Mouse (Mus musculus): Measurements from ENCODE around the gene 1810049J17Rik. TPM values are rescaled to one million over a fixed set of nuclear protein-coding genes. Genes with fewer than 3 reads are reported as not detected.
A peak's percentile ranks its signal among the peaks of the same experiment; 100 is the strongest.
"Not testable (repeated sequence)": the region's sequence is repeated elsewhere in the genome, so short reads cannot be mapped to it uniquely, and the experiment has no call there.

Gene 1810049J17Rik
- 0.94 and 2.5 TPM in 2 replicates for polyA plus RNA-seq (2014; fragmentation: Nextera tagmentation; extraction: Ambion mirVana)

DNA sequence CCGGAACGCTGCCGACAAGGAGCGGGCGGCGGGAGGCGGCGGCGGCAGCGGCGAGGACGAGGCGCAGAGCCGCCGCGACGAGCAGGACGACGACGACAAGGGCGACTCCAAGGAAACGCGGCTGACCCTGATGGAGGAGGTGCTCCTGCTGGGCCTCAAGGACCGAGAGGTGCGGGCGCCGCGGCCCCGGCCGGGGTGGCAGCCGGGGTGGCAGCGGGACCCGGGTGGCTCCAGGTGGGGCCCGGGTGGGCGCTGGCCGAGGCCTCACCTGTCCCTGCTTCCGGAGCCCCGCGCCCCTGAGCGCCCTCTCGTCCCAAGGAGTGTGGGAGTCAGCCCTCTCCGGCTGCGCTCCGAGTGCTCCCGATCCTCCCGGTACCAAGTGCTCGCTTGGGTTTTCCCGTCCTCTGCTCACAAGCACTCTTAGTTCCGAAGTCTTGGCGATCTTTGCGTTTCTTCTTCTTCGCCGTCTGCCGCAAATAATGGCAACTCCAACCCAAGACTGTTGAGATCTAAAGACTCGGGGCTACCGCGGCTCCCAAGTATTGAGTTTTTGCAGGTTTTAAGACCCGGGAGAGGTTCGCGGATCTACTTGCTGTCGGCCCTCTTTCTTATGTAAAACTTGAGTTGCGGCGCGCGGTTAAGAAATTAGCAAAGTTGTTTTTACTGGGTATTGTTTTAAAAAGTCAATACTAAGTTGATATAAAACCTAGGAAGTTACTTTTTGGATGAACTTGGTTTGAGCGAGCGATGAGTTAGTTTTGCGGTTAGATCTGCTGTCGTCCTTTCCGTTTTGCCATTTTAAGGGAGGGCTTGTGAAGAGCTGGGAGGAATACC, at the start of gene 1810049J17Rik:
TSS of gene 1810049J17Rik (minus strand) at position 112 of the 834 bp plus-strand sequence.
- Histone ChIP-seq H3K4me1 (ENCODE audit: control insufficient read depth, insufficient read depth, low read length) (peaks cover 12% of the 10 kb centered on the region), H3K9me3 (ENCODE audit: control insufficient read depth, low read length) (no peaks in the 10 kb centered on the region), H3K9ac (ENCODE audit: low read length) (peak within 1 kb of the TSS; percentile 97), H3K27ac (ENCODE audit: low read depth, low read length) (peak within 1 kb of the TSS; percentile 86), H3K36me3 (ENCODE audit: control insufficient read depth, insufficient read depth, low read length) (no peaks in the 10 kb centered on the region), H3K27me3 (ENCODE audit: control insufficient read depth, insufficient read depth, low read length) (peaks cover 3% of the 10 kb centered on the region; the same call in 1 of the 2 replicates), H3K4me2 (peak within 1 kb of the TSS; percentile 65), H3K4me3 (ENCODE audit: low read depth, low read length) (peak within 1 kb of the TSS; percentile 100)
- WGBS: under 1% methylated on average over 57 of the region's 70 CpGs
- ATAC-seq (ENCODE audit: low FRiP score): peak; percentile 49
- DNase-seq (ENCODE audit: low spot score, missing footprints): no peak

DNA sequence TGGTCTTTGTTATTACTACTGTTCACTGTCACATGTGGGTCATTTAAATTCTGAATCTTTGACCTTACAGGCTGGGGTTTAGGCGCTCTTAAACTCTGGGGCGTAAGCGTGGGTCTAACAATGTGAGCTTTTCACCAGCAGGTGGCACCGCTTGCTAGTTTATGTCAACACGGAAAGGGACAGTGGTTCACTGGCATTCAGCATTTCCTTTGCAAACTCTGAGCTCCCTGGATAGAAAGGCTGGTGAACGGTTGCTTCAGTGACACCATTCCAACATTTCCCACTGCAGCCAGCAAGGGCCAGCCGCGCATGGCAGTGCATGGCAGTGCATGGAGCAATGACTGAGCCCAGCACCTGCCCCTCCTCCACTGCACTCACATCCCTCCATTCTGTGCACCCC, 49.5 kb upstream of the 1810049J17Rik start:
- H3K36me3 ChIP-seq (ENCODE audit: control insufficient read depth, insufficient read depth, low read length): no peaks in the 10 kb centered on the region
- no peak overlapping the region for H3K27ac ChIP-seq (ENCODE audit: low read depth, low read length)
- DNase-seq (ENCODE audit: low spot score, missing footprints) (peak; percentile 96), ATAC-seq (ENCODE audit: low FRiP score) (peak; percentile 41)
- no peak overlapping the region for H3K4me3 ChIP-seq (ENCODE audit: low read depth, low read length)
- peaks cover 12% of the 10 kb centered on the region for H3K4me1 ChIP-seq (ENCODE audit: control insufficient read depth, insufficient read depth, low read length)
- H3K9ac ChIP-seq (ENCODE audit: low read length): no peak overlapping the region
- H3K4me2 ChIP-seq: no peak overlapping the region
- no peaks in the 10 kb centered on the region for H3K9me3 ChIP-seq (ENCODE audit: control insufficient read depth, low read length)
- H3K27me3 ChIP-seq (ENCODE audit: control insufficient read depth, insufficient read depth, low read length): no peaks in the 10 kb centered on the region
- 6% methylated on average over 8 of the region's 8 CpGs for WGBS

DNA sequence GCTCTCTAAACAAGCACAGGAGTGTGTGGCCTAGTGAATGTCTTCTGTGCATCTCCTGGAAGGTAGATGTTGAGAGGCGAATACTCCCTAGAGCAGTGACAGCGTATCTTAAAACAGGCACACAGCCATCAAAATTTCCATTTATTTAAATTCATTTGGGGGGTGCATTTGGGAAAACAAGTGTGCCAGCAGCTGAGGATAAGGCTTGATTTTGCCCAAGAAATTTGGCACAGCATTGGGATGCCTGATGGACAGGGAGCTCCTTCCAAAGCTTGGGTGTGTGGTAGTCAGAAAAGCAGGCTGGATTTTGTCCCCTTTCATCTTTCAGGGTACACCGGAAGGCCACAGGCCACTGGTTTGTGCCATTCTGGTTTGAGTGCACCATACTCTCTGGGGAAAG, 48.4 kb upstream of the 1810049J17Rik start:
- Histone ChIP-seq H3K9me3 (ENCODE audit: control insufficient read depth, low read length) (no peaks in the 10 kb centered on the region), H3K9ac (ENCODE audit: low read length) (no peak overlapping the region), H3K36me3 (ENCODE audit: control insufficient read depth, insufficient read depth, low read length) (no peaks in the 10 kb centered on the region), H3K4me3 (ENCODE audit: low read depth, low read length) (no peak overlapping the region), H3K4me2 (no peak overlapping the region), H3K4me1 (ENCODE audit: control insufficient read depth, insufficient read depth, low read length) (peaks cover 13% of the 10 kb centered on the region; the same call in 1 of the 2 replicates), H3K27ac (ENCODE audit: low read depth, low read length) (no peak overlapping the region), H3K27me3 (ENCODE audit: control insufficient read depth, insufficient read depth, low read length) (no peaks in the 10 kb centered on the region)
- 91% methylated on average over 3 of the region's 3 CpGs for WGBS
- DNase-seq (ENCODE audit: low spot score, missing footprints) (no peak), ATAC-seq (ENCODE audit: low FRiP score) (no peak)

DNA sequence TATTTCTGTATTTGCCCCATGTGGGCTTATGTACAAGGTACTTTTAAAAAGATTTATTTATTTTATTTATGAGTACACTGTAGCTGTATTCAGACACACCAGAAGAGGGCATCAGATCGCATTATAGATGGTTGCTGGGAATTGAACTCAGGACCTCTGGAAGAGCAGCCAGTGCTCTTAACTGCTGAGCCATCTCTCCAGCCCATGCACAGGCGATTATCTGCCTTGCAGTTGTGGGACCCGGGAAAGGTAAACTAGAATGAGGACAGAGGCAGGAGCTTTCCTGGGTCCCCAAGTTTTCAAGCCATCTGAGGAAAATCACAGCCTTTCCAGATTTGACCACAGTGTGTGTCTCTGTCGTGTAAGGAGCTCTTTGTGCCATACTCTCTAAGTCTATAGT, 47.2 kb upstream of the 1810049J17Rik start:
- ATAC-seq (ENCODE audit: low FRiP score) (no peak), DNase-seq (ENCODE audit: low spot score, missing footprints) (peak; percentile 75)
- H3K36me3 ChIP-seq (ENCODE audit: control insufficient read depth, insufficient read depth, low read length): no peaks in the 10 kb centered on the region
- no peak overlapping the region for H3K4me3 ChIP-seq (ENCODE audit: low read depth, low read length)
- WGBS: 83% methylated on average over 4 of the region's 4 CpGs
- H3K4me1 ChIP-seq (ENCODE audit: control insufficient read depth, insufficient read depth, low read length): peaks cover 13% of the 10 kb centered on the region; the same call in 1 of the 2 replicates
- no peak overlapping the region for H3K4me2 ChIP-seq
- H3K9ac ChIP-seq (ENCODE audit: low read length): no peak overlapping the region
- H3K9me3 ChIP-seq (ENCODE audit: control insufficient read depth, low read length): no peaks in the 10 kb centered on the region
- no peaks in the 10 kb centered on the region for H3K27me3 ChIP-seq (ENCODE audit: control insufficient read depth, insufficient read depth, low read length)
- H3K27ac ChIP-seq (ENCODE audit: low read depth, low read length): no peak overlapping the region

DNA sequence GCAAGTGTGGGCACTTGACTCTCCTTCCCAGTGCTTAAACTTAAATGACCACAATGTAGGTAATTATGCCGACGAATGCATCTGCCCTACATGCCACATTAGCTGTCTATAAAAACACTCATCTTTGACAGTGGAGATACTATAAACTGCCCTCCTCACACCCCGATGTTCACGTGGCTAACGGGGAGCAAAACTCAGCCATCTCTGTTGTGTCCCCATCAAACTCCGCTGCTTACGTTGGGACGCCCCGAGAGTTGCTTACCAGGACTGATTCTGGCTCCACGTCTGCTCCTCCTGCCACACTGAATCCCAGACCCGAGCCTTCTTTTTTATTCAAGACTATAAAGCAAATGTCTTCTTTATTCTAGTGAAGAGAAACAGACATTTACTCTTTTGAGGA, 46.7 kb upstream of the 1810049J17Rik start:
- H3K9me3 ChIP-seq (ENCODE audit: control insufficient read depth, low read length): no peaks in the 10 kb centered on the region
- H3K4me2 ChIP-seq: no peak overlapping the region
- H3K4me3 ChIP-seq (ENCODE audit: low read depth, low read length): no peak overlapping the region
- H3K4me1 ChIP-seq (ENCODE audit: control insufficient read depth, insufficient read depth, low read length): peaks cover 13% of the 10 kb centered on the region; the same call in 1 of the 2 replicates
- peak; percentile 79 for DNase-seq (ENCODE audit: low spot score, missing footprints)
- H3K9ac ChIP-seq (ENCODE audit: low read length): no peak overlapping the region
- H3K36me3 ChIP-seq (ENCODE audit: control insufficient read depth, insufficient read depth, low read length): no peaks in the 10 kb centered on the region
- no peak overlapping the region for H3K27ac ChIP-seq (ENCODE audit: low read depth, low read length)
- ATAC-seq (ENCODE audit: low FRiP score): no peak
- WGBS: 80% methylated on average over 11 of the region's 11 CpGs
- H3K27me3 ChIP-seq (ENCODE audit: control insufficient read depth, insufficient read depth, low read length): no peaks in the 10 kb centered on the region

DNA sequence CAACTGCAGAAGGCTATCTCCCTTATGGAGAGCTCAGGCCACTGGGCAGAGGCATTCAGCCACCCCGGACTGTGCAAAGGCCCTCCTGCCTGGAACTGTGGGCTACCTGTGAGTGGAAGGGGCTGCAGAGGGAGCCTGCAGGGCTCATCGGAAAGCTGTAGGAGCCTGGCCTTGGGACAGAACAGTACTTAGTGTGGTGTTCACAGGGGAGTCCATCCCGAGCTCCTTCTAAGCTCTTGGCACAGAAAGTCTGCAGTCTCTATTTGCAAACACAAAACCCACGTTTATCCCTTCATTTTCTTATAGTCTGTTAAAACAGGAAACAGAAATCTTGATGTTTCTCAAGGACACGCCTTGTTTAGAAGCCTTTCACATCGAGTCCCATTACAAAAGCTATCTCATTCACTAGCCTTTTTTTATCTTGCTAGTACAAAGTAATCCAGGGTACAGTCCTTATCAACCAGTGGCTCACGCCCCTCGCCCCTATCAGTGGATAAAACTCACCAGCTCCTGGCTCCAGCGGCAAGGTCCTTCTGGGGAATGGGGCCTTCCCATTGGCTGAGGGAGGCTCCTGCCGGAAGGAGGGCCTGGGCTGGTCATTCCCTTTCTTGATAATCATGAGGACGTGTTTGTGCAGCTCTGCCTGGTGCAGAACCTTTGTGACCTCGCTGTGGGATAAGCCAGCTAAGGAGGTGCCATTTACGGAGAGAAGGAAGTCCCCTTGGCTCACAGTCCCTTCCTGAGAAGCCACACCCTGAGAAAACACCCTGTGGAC, 45.8 kb upstream of the 1810049J17Rik start:
- Histone ChIP-seq H3K4me3 (ENCODE audit: low read depth, low read length) (no peak overlapping the region), H3K27ac (ENCODE audit: low read depth, low read length) (no peak overlapping the region), H3K36me3 (ENCODE audit: control insufficient read depth, insufficient read depth, low read length) (no peaks in the 10 kb centered on the region), H3K9ac (ENCODE audit: low read length) (no peak overlapping the region), H3K4me2 (no peak overlapping the region), H3K4me1 (ENCODE audit: control insufficient read depth, insufficient read depth, low read length) (peaks cover 13% of the 10 kb centered on the region; the same call in 1 of the 2 replicates), H3K27me3 (ENCODE audit: control insufficient read depth, insufficient read depth, low read length) (no peaks in the 10 kb centered on the region), H3K9me3 (ENCODE audit: control insufficient read depth, low read length) (no peaks in the 10 kb centered on the region)
- peak; percentile 78 for DNase-seq (ENCODE audit: low spot score, missing footprints)
- ATAC-seq (ENCODE audit: low FRiP score): no peak
- WGBS: 61% methylated on average over 13 of the region's 13 CpGs

DNA sequence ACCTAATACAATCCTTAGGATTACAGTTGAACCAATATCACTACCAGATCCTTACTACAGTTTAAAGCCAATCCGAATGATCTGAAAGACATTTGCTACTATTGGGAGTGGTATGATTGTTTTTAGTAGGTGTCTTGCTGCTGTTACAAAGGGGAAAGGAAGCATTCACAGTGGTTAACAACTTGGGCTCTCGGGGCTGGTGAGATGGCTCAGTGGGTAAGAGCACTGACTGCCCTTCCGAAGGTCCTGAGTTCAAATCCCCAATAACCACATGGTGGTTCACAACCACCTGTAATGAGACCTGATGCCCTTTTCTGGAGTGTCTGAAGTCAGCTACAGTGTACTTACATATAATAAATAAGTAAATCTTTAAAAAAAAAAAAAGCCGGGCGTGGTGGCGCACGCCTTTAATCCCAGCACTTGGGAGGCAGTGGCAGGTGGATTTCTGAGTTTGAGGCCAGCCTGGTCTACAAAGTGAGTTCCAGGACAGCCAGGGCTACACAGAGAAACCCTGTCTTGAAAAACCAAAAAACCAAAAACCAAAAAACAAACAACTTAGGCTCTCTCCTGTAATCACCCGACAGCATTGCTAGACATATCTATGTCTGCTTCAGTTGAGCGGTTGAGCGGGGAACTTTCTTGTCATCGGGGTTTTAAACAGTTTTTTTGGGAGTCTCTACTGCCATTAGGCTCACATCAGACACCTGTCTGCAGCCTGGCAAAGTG, 45.0 kb upstream of the 1810049J17Rik start:
- not testable (repeated sequence) for H3K4me2 ChIP-seq

DNA sequence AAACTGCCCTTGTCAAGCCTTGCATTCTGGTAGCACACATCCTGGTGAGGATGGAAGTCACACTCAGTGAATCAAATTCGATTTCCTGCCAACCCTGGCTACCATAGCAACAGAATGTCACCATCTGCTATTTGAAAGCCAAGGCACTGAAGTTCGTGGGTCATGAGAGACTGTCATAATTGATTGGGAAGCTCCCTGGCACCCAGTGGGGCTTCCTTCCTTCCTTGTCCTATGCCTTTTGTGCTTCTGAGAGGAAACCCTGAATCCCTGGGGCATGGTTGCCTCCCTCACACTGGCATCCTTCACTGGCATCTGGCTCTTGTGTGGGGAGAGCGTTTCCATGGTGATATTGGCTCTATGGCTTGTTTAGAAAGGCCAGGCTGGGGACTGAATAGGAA, 44.4 kb upstream of the 1810049J17Rik start:
- Histone ChIP-seq H3K9me3 (ENCODE audit: control insufficient read depth, low read length) (no peaks in the 10 kb centered on the region), H3K4me3 (ENCODE audit: low read depth, low read length) (no peak overlapping the region), H3K4me2 (no peak overlapping the region), H3K27ac (ENCODE audit: low read depth, low read length) (no peak overlapping the region), H3K36me3 (ENCODE audit: control insufficient read depth, insufficient read depth, low read length) (no peaks in the 10 kb centered on the region), H3K27me3 (ENCODE audit: control insufficient read depth, insufficient read depth, low read length) (no peaks in the 10 kb centered on the region), H3K4me1 (ENCODE audit: control insufficient read depth, insufficient read depth, low read length) (peaks cover 13% of the 10 kb centered on the region; the same call in 1 of the 2 replicates), H3K9ac (ENCODE audit: low read length) (no peak overlapping the region)
- 22% methylated on average over 3 of the region's 3 CpGs for WGBS
- DNase-seq (ENCODE audit: low spot score, missing footprints): peak; percentile 92
- ATAC-seq (ENCODE audit: low FRiP score): peak; percentile 81

More for the DNA sequence above, 45.0 kb upstream of the 1810049J17Rik start:
- not testable (repeated sequence) for H3K27ac ChIP-seq (ENCODE audit: low read depth, low read length); H3K9ac ChIP-seq (ENCODE audit: low read length); H3K9me3 ChIP-seq (ENCODE audit: control insufficient read depth, low read length); H3K36me3 ChIP-seq (ENCODE audit: control insufficient read depth, insufficient read depth, low read length); ATAC-seq (ENCODE audit: low FRiP score); H3K4me3 ChIP-seq (ENCODE audit: low read depth, low read length); H3K27me3 ChIP-seq (ENCODE audit: control insufficient read depth, insufficient read depth, low read length)
- peak; percentile 76 for DNase-seq (ENCODE audit: low spot score, missing footprints)
- WGBS: 93% methylated on average over 11 of the region's 11 CpGs
- H3K4me1 ChIP-seq (ENCODE audit: control insufficient read depth, insufficient read depth, low read length): peaks cover 13% of the 10 kb centered on the region; the same call in 1 of the 2 replicates
